Mouse (Mus musculus): Measurements from ENCODE around the gene Atxn3.
"Not testable (repeated sequence)": the region's sequence is repeated elsewhere in the genome, so short reads cannot be mapped to it uniquely, and the experiment has no call there.

Atxn3 gene

GRCm38 (mm10) chr12:101957942-101958544 is at the start of gene Atxn3:
Gene Atxn3 (minus strand): TSS chr12:101958246.
- peak; percentile 95 to 96 for DNase-seq

- no peak for DNase-seq
Observed at GRCm38 (mm10) chr12:102000785-102001184, 42.7 kb upstream of the Atxn3 start.

GRCm38 (mm10) chr12:101998929-101999328 is 40.9 kb upstream of the Atxn3 start:
- no peak for DNase-seq

GRCm38 (mm10) chr12:101994576-101995467 is 36.8 kb upstream of the Atxn3 start:
- DNase-seq: no peak

DNA sequence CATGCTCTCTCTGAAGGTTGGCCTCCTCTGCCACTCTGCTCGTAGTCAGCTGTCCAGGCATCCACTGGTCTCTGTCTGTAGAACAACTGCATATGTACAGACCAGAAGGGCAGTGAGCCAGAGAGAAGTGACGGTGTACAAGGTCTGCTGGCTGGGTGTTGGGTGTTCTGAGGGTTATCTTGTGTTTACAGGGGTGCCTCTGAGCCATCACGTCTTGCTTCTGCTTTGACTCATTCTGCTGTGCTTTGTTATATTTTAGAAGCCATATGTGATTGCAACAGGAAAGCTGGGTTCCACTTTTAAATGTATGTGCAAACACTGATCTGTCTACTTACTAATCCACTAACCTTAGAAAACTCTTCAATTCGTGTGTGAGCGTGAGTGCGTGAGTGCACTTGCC is 29.6 kb upstream of the Atxn3 start:
- no peak for DNase-seq

DNA sequence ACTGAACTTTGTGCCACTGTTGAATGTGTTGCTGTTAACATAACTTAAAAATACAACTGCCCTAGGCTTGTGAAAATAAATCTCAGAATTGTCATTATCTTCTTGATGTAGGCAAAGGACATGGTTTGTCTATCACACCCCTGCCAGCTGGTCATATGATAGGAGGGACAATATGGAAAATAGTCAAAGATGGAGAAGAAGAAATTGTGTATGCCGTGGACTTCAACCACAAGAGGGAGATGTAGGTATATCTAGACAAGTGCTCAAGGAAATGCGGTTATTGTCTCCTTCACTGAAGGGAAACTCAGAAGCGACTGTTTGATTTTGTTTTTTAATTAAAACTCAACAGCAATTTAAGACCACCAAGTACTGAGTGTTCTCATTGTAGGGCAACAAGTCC is 27.1 kb upstream of the Atxn3 start:
- no peak for DNase-seq

DNA sequence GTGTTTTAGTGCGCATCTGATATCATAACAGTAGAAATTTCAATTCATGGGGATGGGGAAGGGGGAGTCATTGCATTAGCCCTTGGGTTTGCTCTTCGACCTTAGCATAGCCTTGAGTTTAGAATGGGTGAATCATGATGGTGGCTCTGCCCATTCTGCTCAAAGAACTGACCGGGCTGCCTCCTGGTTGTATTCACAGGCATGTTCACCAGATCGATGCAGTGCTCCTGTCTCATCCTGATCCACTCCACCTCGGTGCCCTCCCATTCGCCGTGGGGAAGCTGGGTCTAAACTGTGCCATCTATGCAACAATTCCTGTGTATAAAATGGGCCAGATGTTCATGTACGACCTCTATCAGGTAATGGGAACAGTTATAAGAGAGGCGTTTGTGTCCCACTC is 24.9 kb upstream of the Atxn3 start:
- no peak for DNase-seq

GRCm38 (mm10) chr12:101981559-101981958 is 23.5 kb upstream of the Atxn3 start:
- DNase-seq: peak; percentile 33 to 55

DNA sequence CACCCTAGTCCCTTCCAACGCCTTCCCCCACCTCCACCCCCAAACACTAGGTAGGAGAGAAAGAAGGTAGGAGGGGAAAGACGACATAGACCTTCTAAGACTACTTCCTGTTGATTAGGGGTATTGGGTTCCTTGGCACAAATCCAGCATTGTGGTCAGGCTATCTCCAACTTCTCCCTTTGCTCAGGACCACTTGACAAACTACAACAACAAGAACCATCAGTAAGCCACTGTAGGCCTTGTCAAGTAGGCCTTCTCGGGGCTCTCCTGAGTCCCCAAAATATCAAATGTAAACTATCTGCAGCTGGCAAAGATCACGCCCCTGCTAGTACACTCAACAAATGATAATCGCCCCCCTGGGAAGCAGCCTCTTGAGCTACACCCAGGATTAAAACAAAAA is 22.2 kb upstream of the Atxn3 start:
- no peak for DNase-seq

DNA sequence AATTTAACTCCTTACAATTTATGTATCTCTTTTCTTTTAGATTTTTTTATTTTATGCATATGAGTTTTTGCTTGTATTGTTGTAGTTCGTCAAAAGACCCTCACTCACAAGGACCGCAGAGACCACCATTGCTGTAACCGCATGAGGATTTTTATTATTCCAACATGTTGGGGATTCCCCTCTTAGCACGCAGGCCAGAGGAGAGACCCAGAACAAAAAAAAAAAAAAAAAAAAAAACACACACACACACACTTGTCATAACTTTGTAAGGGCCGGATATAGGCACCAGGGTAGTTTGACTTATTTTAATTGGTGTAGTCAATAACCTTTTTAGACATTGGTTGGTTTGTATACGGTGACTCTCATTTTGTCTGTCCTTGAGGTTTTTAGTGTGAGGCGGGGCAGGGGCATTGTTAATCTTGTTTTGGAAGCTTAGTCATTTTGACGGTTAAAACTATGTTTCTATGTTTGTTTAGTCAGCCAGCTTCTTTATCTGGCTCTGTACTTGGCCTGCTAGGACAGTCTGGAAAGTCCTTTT is 21.2 kb upstream of the Atxn3 start:
- DNase-seq: no peak

GRCm38 (mm10) chr12:101978588-101978987 is 20.5 kb upstream of the Atxn3 start:
- no peak for DNase-seq

DNA sequence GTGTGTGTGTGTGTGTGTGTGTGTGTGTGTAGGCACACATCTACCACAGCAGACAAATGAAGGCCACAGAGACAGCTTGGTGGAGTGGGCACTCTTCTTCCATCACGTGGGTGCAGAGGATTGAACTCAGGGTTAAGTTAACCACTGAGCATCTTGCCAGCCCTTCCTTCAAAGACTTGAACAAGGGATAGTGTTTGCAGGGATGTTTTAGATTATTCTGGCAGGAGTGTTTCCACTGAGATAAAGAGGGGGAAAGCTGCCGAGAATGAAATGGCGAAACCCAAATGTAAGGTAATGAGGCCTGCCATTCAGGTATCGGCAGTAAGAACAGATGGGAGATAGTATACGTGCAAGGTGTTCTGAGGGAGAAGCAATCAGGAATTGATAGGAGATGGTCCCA is 20.1 kb upstream of the Atxn3 start:
- no peak for DNase-seq

GRCm38 (mm10) chr12:101977404-101977915 is 19.4 kb upstream of the Atxn3 start:
- no peak for DNase-seq

DNA sequence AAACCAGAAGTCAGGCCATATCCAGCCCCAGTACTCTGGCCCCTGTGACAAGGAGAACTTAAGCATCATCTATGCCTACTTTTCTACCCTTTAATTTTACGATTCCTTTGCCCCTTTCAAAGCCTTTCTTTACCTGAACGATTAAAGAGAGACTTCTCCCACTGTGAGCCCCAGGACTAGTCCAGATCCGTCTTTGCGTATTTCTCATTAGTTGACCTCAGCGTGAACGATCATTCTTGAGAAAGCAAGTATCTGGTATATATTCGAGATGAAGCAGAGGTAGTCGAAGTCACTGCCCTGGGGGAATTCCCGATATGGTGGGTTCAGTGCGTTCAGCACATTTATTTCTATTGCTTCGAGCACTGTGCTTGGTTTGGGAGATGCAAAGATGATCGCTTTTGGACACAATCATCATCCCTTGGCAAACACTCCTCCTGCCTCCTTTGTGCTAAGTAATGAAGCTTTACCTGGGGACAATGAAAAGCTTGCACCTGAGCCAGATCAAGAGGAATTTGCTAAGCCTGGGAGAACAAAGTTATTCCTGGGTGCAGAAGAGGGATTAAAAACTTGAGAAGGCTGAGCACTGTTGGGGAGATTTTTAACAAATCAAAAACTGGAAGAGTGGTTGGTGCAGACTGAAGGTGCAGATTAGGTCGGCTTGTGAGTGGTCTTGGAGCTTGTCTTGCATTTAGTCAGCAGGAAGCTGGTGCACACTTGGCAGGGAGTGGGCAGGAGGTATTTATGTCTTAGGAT is 18.8 kb upstream of the Atxn3 start:
- DNase-seq: no peak

GRCm38 (mm10) chr12:101975601-101976571 is 17.8 kb upstream of the Atxn3 start, which contains the start of gene Cpsf2:
Gene Cpsf2 (plus strand): TSS chr12:101975988.
- DNase-seq: peak; percentile 67 to 79

GRCm38 (mm10) chr12:101975167-101975600 is 17.1 kb upstream of the Atxn3 start:
- DNase-seq: no peak

- DNase-seq: no peak
Observed at GRCm38 (mm10) chr12:101974571-101974970, 16.5 kb upstream of the Atxn3 start.

- DNase-seq: no peak
Observed at GRCm38 (mm10) chr12:101972230-101972629, 14.2 kb upstream of the Atxn3 start.

GRCm38 (mm10) chr12:101971311-101971710 is 13.3 kb upstream of the Atxn3 start:
- no peak for DNase-seq

- DNase-seq: not testable (repeated sequence)
Observed at GRCm38 (mm10) chr12:101958960-101959780, 1.1 kb upstream of the Atxn3 start.

- DNase-seq: no peak
Observed at GRCm38 (mm10) chr12:101958556-101958955, 510 bp upstream of the Atxn3 start.
